Mouse (Mus musculus) intestine, embryonic 16.5 days (tissue): ENCODE measurements at regions not wholly inside any gene's neighbourhood (a gene's known extent, or its start where the extent isn't known, plus 50 kb on each side); places are given as distances from the start of the nearest gene placed in this dataset.

Experiments used
- ATAC-seq: fragments of 200-750 bp; cut with Nextera tagmentation; 2 replicates; pipeline ENCODE4 v1.8.0; 2017; ENCODE audit warnings: moderate TSS enrichment, moderate library complexity
- H3K27ac ChIP-seq: fragments of 300-500 bp; sonication (generic); 2 replicates; pipeline ENCODE4 v1.5.1; 2014; ENCODE audit warnings: mild to moderate bottlenecking, low read length
- H3K27me3 ChIP-seq: fragments of 300-500 bp; sonication (generic); replicated peaks from 2 replicates; pipeline ENCODE4 v1.6.1; 2014; ENCODE audit warnings: low read length, control low read depth, mixed read lengths; ENCODE audit not compliant: control insufficient read depth, insufficient read depth
- H3K36me3 ChIP-seq: fragments of 300-500 bp; sonication (generic); 2 replicates; pipeline ENCODE4 v1.6.1; 2014; ENCODE audit warnings: low read length, control low read depth; ENCODE audit not compliant: control insufficient read depth, insufficient read depth
- H3K4me1 ChIP-seq: fragments of 300-500 bp; sonication (generic); 2 replicates; pipeline ENCODE4 v1.6.1; 2014; ENCODE audit warnings: low read length, control low read depth, mixed read lengths; ENCODE audit not compliant: control insufficient read depth, insufficient read depth
- H3K4me2 ChIP-seq: fragments of 300-500 bp; sonication (generic); 2 replicates; pipeline ENCODE4 v1.6.1; 2014; ENCODE audit warnings: low read depth, low read length, control low read depth
- H3K4me3 ChIP-seq: fragments of 300-500 bp; sonication (generic); 2 replicates; pipeline ENCODE4 v1.5.1; 2014; ENCODE audit warnings: mild to moderate bottlenecking, low read length
- H3K9ac ChIP-seq: fragments of 300-500 bp; sonication (generic); 2 replicates; pipeline ENCODE4 v1.6.1; 2014; ENCODE audit warnings: low read depth, low read length
- H3K9me3 ChIP-seq: fragments of 300-500 bp; sonication (generic); 2 replicates; pipeline ENCODE4 v1.6.1; 2016; ENCODE audit warnings: low read length, control low read depth; ENCODE audit not compliant: control insufficient read depth
- WGBS: fragments of 180-500 bp; shearing (Covaris S2); extraction: QIAGEN DNeasy Blood & Tissue Kit; methylation state at CpG from one replicate; pipeline ENCODE4 v1.1.7; 2014; 5-methylcytosine and 5-hydroxymethylcytosine counted together

DNA sequence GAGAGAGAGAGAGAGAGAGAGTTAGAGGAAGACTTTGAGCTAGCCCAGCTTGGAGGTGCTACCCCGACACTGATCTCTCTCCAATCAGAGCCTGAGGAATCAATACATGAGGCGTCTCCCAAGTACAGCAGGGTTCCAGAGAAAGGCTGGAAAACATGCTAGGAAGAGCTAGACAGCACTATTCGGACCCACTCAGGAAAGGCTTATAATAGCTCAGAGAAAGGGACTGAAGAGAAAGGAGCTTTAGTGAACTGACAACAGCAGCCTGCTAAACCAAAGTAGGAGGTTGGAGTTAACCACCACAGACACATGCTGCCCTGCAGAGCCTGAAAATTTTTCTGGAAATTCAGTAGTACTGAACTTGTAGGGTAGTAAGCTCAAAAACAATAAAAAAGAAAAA is 831.3 kb downstream of the Adgrl2 start:
- Histone ChIP-seq H3K4me3 (no peak overlapping the region), H3K4me1 (no peaks in the 10 kb centered on the region), H3K27ac (no peak overlapping the region), H3K36me3 (no peaks in the 10 kb centered on the region), H3K27me3 (no peaks in the 10 kb centered on the region), H3K9ac (no peak overlapping the region), H3K9me3 (no peaks in the 10 kb centered on the region), H3K4me2 (no peak overlapping the region)
- 69% methylated on average over 3 of the region's 3 CpGs for WGBS
- ATAC-seq: no peak

- no peaks in the 10 kb centered on the region for H3K36me3 ChIP-seq
Observed at GRCm38 (mm10) chr3:148158533-148158932, 831.8 kb downstream of the Adgrl2 start.

GRCm38 (mm10) chr3:148143776-148144175 is 846.6 kb downstream of the Adgrl2 start:
- Histone ChIP-seq H3K4me2 (no peak overlapping the region), H3K9ac (no peak overlapping the region), H3K9me3 (no peaks in the 10 kb centered on the region), H3K27me3 (no peaks in the 10 kb centered on the region), H3K27ac (no peak overlapping the region), H3K4me1 (no peaks in the 10 kb centered on the region), H3K4me3 (no peak overlapping the region), H3K36me3 (no peaks in the 10 kb centered on the region)
- WGBS: 79% methylated on average over 2 of the region's 2 CpGs
- ATAC-seq: no peak

More at GRCm38 (mm10) chr3:148158533-148158932, 831.8 kb downstream of the Adgrl2 start:
- no peak overlapping the region for H3K4me3 ChIP-seq
- no peak for ATAC-seq
- H3K27me3 ChIP-seq: no peaks in the 10 kb centered on the region
- H3K9ac ChIP-seq: no peak overlapping the region
- H3K27ac ChIP-seq: no peak overlapping the region
- no peaks in the 10 kb centered on the region for H3K9me3 ChIP-seq
- WGBS: 84% methylated on average over 2 of the region's 2 CpGs
- H3K4me1 ChIP-seq: no peaks in the 10 kb centered on the region
- no peak overlapping the region for H3K4me2 ChIP-seq

DNA sequence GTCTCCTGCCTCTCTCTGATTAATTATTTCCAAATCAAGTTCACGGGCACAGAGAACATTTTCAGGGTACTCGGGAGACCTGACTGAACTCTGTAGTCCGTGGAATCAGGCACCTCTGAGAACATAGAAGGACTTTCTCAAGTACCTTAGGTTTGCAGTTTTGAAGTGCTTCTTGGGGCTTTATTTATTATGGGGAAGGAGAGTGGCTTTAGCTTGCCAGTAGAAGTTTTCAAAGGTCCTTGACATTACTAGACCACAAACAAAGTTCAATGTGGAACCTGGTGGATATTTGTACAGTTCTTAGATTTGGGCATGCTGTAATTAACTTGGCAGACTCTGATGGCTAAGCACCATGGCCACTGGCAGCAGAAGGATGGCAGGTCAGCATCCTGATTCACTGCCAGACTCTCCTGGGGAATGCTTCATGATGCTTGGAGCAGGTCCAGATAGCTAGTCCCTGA is 853.5 kb downstream of the Adgrl2 start:
- Histone ChIP-seq H3K9me3 (no peaks in the 10 kb centered on the region), H3K36me3 (no peaks in the 10 kb centered on the region), H3K9ac (no peak overlapping the region), H3K4me3 (no peak overlapping the region), H3K27me3 (no peaks in the 10 kb centered on the region), H3K4me1 (no peaks in the 10 kb centered on the region), H3K27ac (no peak overlapping the region), H3K4me2 (no peak overlapping the region)
- 76% methylated on average over 3 of the region's 3 CpGs for WGBS
- ATAC-seq: no peak

GRCm38 (mm10) chr3:148134646-148135045 is 855.7 kb downstream of the Adgrl2 start:
- ATAC-seq: no peak
- WGBS: 82% methylated on average over 2 of the region's 2 CpGs
- H3K4me3 ChIP-seq: no peak overlapping the region

DNA sequence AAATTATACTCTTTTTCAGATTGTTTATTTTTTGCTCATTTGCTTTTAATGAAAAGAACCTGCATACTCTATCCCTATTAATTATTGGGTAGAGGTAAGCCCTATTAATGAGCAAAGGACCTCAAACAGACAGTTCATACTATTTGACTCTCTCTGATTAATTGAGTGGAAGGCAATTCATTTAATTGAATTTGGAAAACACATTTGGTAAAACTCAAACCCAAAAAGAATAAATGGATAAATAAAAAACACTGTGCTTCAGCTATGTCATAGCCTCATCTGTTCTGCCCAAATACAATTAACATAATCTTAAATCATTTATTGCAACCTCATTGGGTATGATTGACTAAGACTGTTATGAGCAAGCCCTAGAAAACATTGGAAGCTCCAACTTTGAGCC is 874.8 kb downstream of the Adgrl2 start:
- no peaks in the 10 kb centered on the region for H3K9me3 ChIP-seq
- H3K4me1 ChIP-seq: no peaks in the 10 kb centered on the region
- no peak overlapping the region for H3K27ac ChIP-seq
- no peak overlapping the region for H3K4me2 ChIP-seq
- H3K36me3 ChIP-seq: no peaks in the 10 kb centered on the region
- ATAC-seq: no peak
- H3K9ac ChIP-seq: no peak overlapping the region
- no peaks in the 10 kb centered on the region for H3K27me3 ChIP-seq
- no peak overlapping the region for H3K4me3 ChIP-seq

More at GRCm38 (mm10) chr3:148134646-148135045, 855.7 kb downstream of the Adgrl2 start:
- Histone ChIP-seq H3K27me3 (no peaks in the 10 kb centered on the region), H3K9ac (no peak overlapping the region), H3K4me2 (no peak overlapping the region), H3K9me3 (no peaks in the 10 kb centered on the region), H3K4me1 (no peaks in the 10 kb centered on the region), H3K36me3 (no peaks in the 10 kb centered on the region), H3K27ac (no peak overlapping the region)

DNA sequence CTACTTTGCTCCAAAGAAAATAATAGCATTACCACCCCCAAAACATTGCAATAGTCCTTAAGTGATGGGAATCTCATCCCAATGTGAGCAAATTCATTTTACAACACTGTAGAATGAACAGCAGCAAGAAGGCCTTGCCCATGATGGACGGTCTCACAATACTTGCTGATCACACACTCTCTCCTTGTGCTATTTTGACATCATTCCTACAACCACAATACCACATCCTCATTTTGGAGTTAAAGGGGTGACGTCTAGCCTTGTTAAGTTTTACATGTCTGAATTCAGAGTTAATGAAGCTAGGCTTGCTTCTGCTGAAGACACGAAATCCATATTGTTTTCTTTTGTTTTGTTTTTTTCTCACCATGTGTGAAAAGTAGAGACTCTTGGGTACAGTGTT is 878.2 kb downstream of the Adgrl2 start:
- Histone ChIP-seq H3K36me3 (no peaks in the 10 kb centered on the region), H3K27ac (no peak overlapping the region), H3K9me3 (no peaks in the 10 kb centered on the region), H3K4me2 (no peak overlapping the region), H3K4me3 (no peak overlapping the region), H3K9ac (no peak overlapping the region), H3K4me1 (no peaks in the 10 kb centered on the region), H3K27me3 (no peaks in the 10 kb centered on the region)
- ATAC-seq: no peak
- WGBS: 85% methylated on average over 3 of the region's 3 CpGs

GRCm38 (mm10) chr3:148107031-148107430 is 883.3 kb downstream of the Adgrl2 start:
- Histone ChIP-seq H3K9me3 (no peaks in the 10 kb centered on the region), H3K27ac (no peak overlapping the region), H3K27me3 (no peaks in the 10 kb centered on the region), H3K9ac (no peak overlapping the region), H3K4me3 (no peak overlapping the region), H3K4me2 (no peak overlapping the region), H3K36me3 (no peaks in the 10 kb centered on the region), H3K4me1 (no peaks in the 10 kb centered on the region)
- ATAC-seq: no peak
- WGBS: 86% methylated on average over 1 of the region's 1 CpGs

DNA sequence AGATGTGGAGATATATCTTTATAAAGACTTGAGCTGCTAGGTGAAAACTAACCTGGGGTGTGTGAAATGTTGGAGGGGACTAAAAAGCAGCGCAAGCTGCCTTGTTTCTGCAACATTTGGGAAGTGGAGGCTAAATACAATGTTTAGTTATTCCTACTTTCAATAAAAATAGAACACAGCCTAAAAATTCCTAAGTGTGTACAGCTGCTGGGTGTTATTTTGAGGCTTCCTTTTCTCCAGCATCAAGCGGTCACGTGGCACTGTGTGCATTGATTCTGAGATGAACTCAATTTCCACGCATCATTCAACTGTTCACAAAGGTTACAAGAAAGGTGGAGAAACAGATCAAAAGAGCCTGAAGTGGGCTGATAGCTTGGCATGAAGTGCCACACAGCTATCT is 896.4 kb downstream of the Adgrl2 start:
- no peak overlapping the region for H3K4me3 ChIP-seq
- 85% methylated on average over 4 of the region's 4 CpGs for WGBS
- H3K36me3 ChIP-seq: no peaks in the 10 kb centered on the region

DNA sequence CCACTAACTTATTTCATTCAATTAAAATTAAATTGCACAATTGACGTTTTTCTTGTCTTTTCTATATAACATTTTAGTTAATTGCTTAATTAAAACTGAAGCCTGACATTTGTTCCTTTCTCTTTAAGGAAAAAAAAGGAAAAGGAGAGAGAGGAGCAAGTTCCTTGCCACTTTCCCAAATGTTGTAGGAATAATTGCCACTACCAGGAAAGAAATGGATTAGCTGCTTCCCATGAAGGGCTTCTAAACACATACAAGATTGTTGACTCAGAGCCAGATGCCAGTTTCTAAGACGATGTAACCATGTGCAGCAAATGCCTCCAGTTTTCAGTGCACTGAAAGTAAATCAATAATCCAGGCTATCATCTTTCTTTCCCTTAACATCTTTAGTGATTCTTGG is 914.5 kb downstream of the Adgrl2 start:
- H3K4me2 ChIP-seq: no peak overlapping the region
- H3K4me3 ChIP-seq: no peak overlapping the region
- no peak overlapping the region for H3K9ac ChIP-seq
- no peak for ATAC-seq
- WGBS: 47% methylated on average over 2 of the region's 2 CpGs
- H3K27me3 ChIP-seq: no peaks in the 10 kb centered on the region
- no peaks in the 10 kb centered on the region for H3K36me3 ChIP-seq
- H3K27ac ChIP-seq: no peak overlapping the region
- H3K4me1 ChIP-seq: no peaks in the 10 kb centered on the region
- H3K9me3 ChIP-seq: no peaks in the 10 kb centered on the region

More for the DNA sequence above, 896.4 kb downstream of the Adgrl2 start:
- Histone ChIP-seq H3K27me3 (no peaks in the 10 kb centered on the region), H3K9ac (no peak overlapping the region), H3K27ac (no peak overlapping the region), H3K4me1 (no peaks in the 10 kb centered on the region), H3K4me2 (no peak overlapping the region), H3K9me3 (no peaks in the 10 kb centered on the region)
- ATAC-seq: no peak
